Mouse (Mus musculus) ES-E14 (cell line): ENCODE data around the gene Fam198b. TPM values are rescaled to one million over a fixed set of nuclear protein-coding genes. Genes with fewer than 3 reads are reported as not detected.

Experiments
- DNase-seq: peaks from one replicate; pipeline ENCODE4 v3.0.0-alpha.2; 2013; ENCODE audit warnings: low read depth, low spot score
- H3K27ac ChIP-seq: 2 replicates; pipeline ENCODE4 v1.5.1; 2012; ENCODE audit warnings: low read depth, mild to moderate bottlenecking, low read length, moderate library complexity, mixed read lengths; ENCODE audit not compliant: poor library complexity, insufficient read depth, severe bottlenecking
- H3K36me3 ChIP-seq: 2 replicates; pipeline ENCODE4 v1.6.1; 2012; ENCODE audit warnings: mild to moderate bottlenecking, low read length, moderate library complexity, mixed read lengths; ENCODE audit not compliant: control insufficient read depth, poor library complexity, insufficient read depth, severe bottlenecking
- H3K4me1 ChIP-seq, 2 experiments: fragments of 150-350 bp in 1 of 2; sonication (generic) in 1 of 2; 2 replicates each; pipeline ENCODE4 v1.6.1; 2012; ENCODE audit warnings: low read length in 2 of 2, mild to moderate bottlenecking in 1 of 2, mixed read lengths in 1 of 2; ENCODE audit not compliant: control insufficient read depth in 2 of 2, insufficient read depth in 2 of 2, poor library complexity in 1 of 2
- H3K4me3 ChIP-seq, 2 experiments: fragments of 150-350 bp in 1 of 2; sonication (generic) in 1 of 2; 2 replicates each; pipeline ENCODE4 v1.5.1; 2012; ENCODE audit warnings: low read length in 2 of 2, low read depth in 1 of 2, mild to moderate bottlenecking in 1 of 2, mixed read lengths in 1 of 2; ENCODE audit not compliant: insufficient read depth in 1 of 2, poor library complexity in 1 of 2, severe bottlenecking in 1 of 2
- H3K9ac ChIP-seq: 2 replicates; pipeline ENCODE4 v1.6.1; 2012; ENCODE audit warnings: low read depth, mild to moderate bottlenecking, low read length, mixed read lengths; ENCODE audit not compliant: poor library complexity, insufficient read depth, severe bottlenecking
- H3K9me3 ChIP-seq: fragments of 150-350 bp; sonication (generic); 2 replicates; pipeline ENCODE4 v1.6.1; 2012; ENCODE audit warnings: low read depth, mild to moderate bottlenecking, low read length; ENCODE audit not compliant: control insufficient read depth, insufficient read depth
- CHD2 ChIP-seq: IDR thresholded peaks from 2 replicates; pipeline ENCODE4 v1.6.1; 2014; ENCODE audit warnings: mild to moderate bottlenecking, low read depth, low read length, inconsistent platforms
- HCFC1 ChIP-seq: IDR thresholded peaks from 2 replicates; pipeline ENCODE4 v1.6.1; 2012; ENCODE audit warnings: low read length, inconsistent platforms, borderline replicate concordance; ENCODE audit not compliant: insufficient read depth
- MAFK ChIP-seq: IDR thresholded peaks from 2 replicates; pipeline ENCODE4 v1.6.1; 2014; ENCODE audit warnings: mild to moderate bottlenecking, low read depth, low read length, inconsistent platforms; ENCODE audit not compliant: insufficient read depth
- ZC3H11A ChIP-seq: IDR thresholded peaks from 2 replicates; pipeline ENCODE4 v1.6.1; 2012; ENCODE audit warnings: low read depth, mild to moderate bottlenecking, inconsistent platforms, low read length, borderline replicate concordance
- ZNF384 ChIP-seq: IDR thresholded peaks from 2 replicates; pipeline ENCODE4 v1.6.1; 2012; ENCODE audit warnings: low read depth, low read length, inconsistent platforms
- in situ Hi-C, 2 experiments: fragments of 600-800 bp; cut with MboI; formaldehyde crosslinking; loops; one replicate each; pipeline ENCODE4 v1.15.1; 2025; ENCODE audit warnings: low sequenced_read_pairs in 2 of 2, inconsistent platforms in 1 of 2; ENCODE audit not compliant: unreplicated experiment in 2 of 2
- total RNA-seq: library from RNA; depleted of rRNA; stranded (reverse); fragments of 300-350 nt; gene quantifications from 2 replicates; pipeline ENCODE4 v1.2.3, GENCODE M21; 2012

Gene Fam198b
- total RNA-seq, 1 experiment: 16.5 TPM

DNA sequence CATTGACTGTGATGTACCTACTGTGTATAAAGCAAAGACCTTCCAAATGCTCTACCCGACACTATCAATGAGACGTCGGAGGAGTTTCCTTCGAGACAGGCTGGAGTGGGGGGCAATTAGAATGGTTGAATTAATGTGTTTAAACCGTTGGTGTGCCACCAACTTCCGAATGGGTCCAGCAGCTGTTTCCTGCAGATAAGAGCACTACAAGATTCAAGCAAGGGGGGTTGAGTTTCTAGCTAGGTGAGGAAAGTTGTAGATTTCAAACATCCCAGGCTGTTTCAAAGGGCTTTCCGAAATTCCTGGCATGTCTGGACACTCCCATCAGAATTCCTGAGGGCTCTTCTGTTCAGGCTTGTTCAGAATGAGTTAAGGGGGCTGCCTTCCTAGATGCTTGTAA lies 22.9 kb downstream of the Fam198b start:
- no peaks in the 10 kb centered on the region for H3K9me3 ChIP-seq
- no peaks in the 10 kb centered on the region for H3K36me3 ChIP-seq
- peaks cover 5 to 7% of the 10 kb centered on the region in 2 experiments; a peak in 3 of 4 replicates for H3K4me1 ChIP-seq
- H3K27ac ChIP-seq: no peak overlapping the region
- no peak overlapping the region for H3K4me3 ChIP-seq
- no peak for DNase-seq
- TF ChIP-seq HCFC1 (no peak), ZNF384 (no peak), ZC3H11A (no peak), MAFK (no peak), CHD2 (no peak)
- no peak overlapping the region for H3K9ac ChIP-seq
- in situ Hi-C loops: no loop called here

DNA sequence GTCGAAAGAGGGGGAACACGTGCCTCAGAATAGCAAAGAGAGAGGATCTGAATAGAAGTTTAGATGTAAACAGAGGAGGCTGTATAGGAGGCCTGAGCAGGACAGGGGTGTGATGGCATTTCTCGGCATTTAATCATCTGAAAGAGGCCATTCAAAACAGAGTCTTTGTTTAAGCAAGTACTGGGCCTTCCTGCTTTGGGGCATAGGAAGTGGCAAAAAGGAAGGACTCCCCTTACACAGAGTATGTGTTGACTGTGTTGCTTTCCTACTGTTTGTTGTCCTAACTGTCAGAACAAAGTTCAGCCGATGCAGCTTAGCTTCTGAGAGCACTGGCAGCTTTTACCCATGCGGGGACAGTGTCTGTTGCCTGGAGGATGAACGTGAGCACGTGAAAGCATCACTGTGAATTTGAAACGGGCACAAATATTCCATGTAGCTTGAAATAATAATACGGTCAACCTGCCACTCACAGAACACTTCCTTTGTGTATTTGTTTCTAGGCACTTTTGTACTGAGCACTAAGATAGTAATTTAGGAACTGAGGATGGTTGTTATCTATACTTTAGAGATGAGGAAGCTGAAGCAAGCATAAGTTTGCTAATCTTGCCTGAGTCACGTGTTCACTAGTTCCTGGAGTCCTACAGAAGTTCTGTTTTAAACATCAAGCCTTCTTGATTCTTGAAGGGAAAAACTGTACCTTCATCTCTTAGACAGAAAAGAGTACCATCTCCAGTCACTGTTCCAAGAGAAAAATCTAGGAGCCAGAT lies 26.2 kb downstream of the Fam198b start:
- no peak overlapping the region for H3K4me3 ChIP-seq
- in situ Hi-C loops: no loop called here
- H3K4me1 ChIP-seq: peaks cover 5 to 7% of the 10 kb centered on the region in 2 experiments; a peak in 3 of 4 replicates
- H3K9ac ChIP-seq: no peak overlapping the region
- no peak overlapping the region for H3K27ac ChIP-seq
- TF ChIP-seq ZNF384 (no peak), MAFK (no peak), CHD2 (no peak), HCFC1 (no peak), ZC3H11A (no peak)
- no peaks in the 10 kb centered on the region for H3K36me3 ChIP-seq
- DNase-seq: no peak
- no peaks in the 10 kb centered on the region for H3K9me3 ChIP-seq

DNA sequence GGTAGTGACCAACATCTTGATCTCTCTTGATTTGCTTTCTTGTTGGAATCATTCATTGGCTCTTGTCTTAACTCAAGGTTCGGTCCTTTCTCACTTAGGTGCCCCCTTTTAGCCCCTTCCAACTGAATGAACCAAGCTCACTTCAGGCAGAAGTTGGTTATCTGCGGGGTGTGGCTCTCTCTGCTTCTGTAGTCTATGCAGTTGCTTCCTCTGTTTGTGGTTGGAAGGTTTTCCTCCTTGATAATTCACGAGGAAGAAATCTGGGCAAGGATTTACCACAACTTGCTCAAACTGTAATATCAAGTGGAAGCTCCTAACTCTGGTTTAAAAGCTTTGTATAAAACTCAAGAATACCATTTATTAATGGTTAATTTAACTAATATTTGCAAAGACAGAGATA lies 26.8 kb downstream of the Fam198b start:
- in situ Hi-C loops: no loop called here
- Histone ChIP-seq H3K9me3 (no peaks in the 10 kb centered on the region), H3K4me1 (peaks cover 5 to 7% of the 10 kb centered on the region in 2 experiments; a peak in 3 of 4 replicates), H3K27ac (no peak overlapping the region), H3K4me3 (no peak overlapping the region), H3K36me3 (no peaks in the 10 kb centered on the region), H3K9ac (no peak overlapping the region)
- no peak for DNase-seq
- TF ChIP-seq ZC3H11A (no peak), HCFC1 (no peak), CHD2 (no peak)

DNA sequence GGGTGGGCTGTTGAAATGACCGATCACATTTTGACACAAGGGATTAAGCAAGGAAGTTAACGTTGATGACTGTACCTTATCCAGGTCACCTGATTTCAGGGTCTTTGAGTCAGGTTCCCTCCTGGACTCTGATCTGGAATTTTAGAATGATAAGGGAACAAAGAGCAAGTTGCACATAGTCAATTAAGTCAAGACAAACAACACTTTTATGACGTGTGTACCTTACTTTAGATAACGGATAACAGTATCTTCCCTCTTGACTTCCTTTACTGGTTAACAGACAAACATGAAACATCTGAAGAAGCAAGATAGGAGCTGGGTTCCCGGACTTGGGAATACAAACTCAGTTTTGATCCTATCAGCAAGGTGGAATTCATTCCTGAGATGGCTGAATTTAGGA lies 29.7 kb downstream of the Fam198b start:
- in situ Hi-C loops: no loop called here

More for the DNA sequence above, 29.7 kb downstream of the Fam198b start:
- TF ChIP-seq ZC3H11A: no peak
- TF ChIP-seq MAFK: no peak
- TF ChIP-seq ZNF384: no peak
- TF ChIP-seq CHD2: no peak
- TF ChIP-seq HCFC1: no peak
- Histone ChIP-seq H3K27ac (no peak overlapping the region), H3K9ac (no peak overlapping the region), H3K4me1 (peaks cover 0 to 3% of the 10 kb centered on the region in 2 experiments; a peak in 1 of 4 replicates), H3K9me3 (no peaks in the 10 kb centered on the region), H3K4me3 (no peak overlapping the region), H3K36me3 (no peaks in the 10 kb centered on the region)
- no peak for DNase-seq
